Mouse (Mus musculus) forebrain, embryonic 11.5 days (tissue): ENCODE data around the gene Strc. TPM values are rescaled to one million over a fixed set of nuclear protein-coding genes. Genes with fewer than 3 reads are reported as not detected.
A peak's percentile ranks its signal among the peaks of the same experiment; 100 is the strongest.

Experiments
- ATAC-seq: fragments of 200-750 bp; cut with Nextera tagmentation; replicated peaks from 2 replicates; pipeline ENCODE4 v1.8.0; 2017; ENCODE audit warnings: moderate TSS enrichment; ENCODE audit not compliant: low FRiP score
- DNase-seq: peaks from one replicate; pipeline ENCODE4 v3.0.0-alpha.2; 2017; ENCODE audit warnings: low spot score
- H3K27ac ChIP-seq: fragments of 300-500 bp; sonication (generic); 2 replicates; pipeline ENCODE4 v1.5.1; 2014; ENCODE audit warnings: low read depth, low read length
- H3K27me3 ChIP-seq: fragments of 300-500 bp; sonication (generic); 2 replicates; pipeline ENCODE4 v1.6.1; 2014; ENCODE audit warnings: mild to moderate bottlenecking, low read length, mixed read lengths; ENCODE audit not compliant: control insufficient read depth, insufficient read depth
- H3K36me3 ChIP-seq: fragments of 300-500 bp; sonication (generic); 2 replicates; pipeline ENCODE4 v1.6.1; 2014; ENCODE audit warnings: mild to moderate bottlenecking, low read length, moderate library complexity, mixed read lengths; ENCODE audit not compliant: control insufficient read depth, insufficient read depth
- H3K4me1 ChIP-seq: fragments of 300-500 bp; sonication (generic); replicated peaks from 2 replicates; pipeline ENCODE4 v1.6.1; 2014; ENCODE audit warnings: low read length, mixed read lengths; ENCODE audit not compliant: control insufficient read depth, insufficient read depth
- H3K4me2 ChIP-seq: fragments of 300-500 bp; sonication (generic); 2 replicates; pipeline ENCODE4 v1.6.1; 2014; ENCODE audit warnings: low read depth, mild to moderate bottlenecking, low read length, moderate library complexity, mixed read lengths; ENCODE audit not compliant: severe bottlenecking
- H3K4me3 ChIP-seq: fragments of 300-500 bp; sonication (generic); 2 replicates; pipeline ENCODE4 v1.5.1; 2014; ENCODE audit warnings: low read depth, low read length
- H3K9ac ChIP-seq: fragments of 300-500 bp; sonication (generic); 2 replicates; pipeline ENCODE4 v1.6.1; 2014; ENCODE audit warnings: low read length
- H3K9me3 ChIP-seq: fragments of 300-500 bp; sonication (generic); 2 replicates; pipeline ENCODE4 v1.6.1; 2016; ENCODE audit warnings: low read length, mixed read lengths; ENCODE audit not compliant: control insufficient read depth
- WGBS: fragments of 180-500 bp; shearing (Covaris S2); extraction: QIAGEN DNeasy Blood & Tissue Kit; methylation state at CpG from one replicate; pipeline ENCODE4 v1.1.7; 2014; 5-methylcytosine and 5-hydroxymethylcytosine counted together
- polyA plus RNA-seq: library from polyadenylated mRNA; unstranded; fragments of >200 nt; fragmentation: Nextera tagmentation; extraction: Ambion mirVana; gene quantifications from 2 replicates; pipeline ENCODE4 v1.2.1, GENCODE M21; 2014

Gene Strc
- polyA plus RNA-seq, 1 experiment from 2014 or later, result not detected

- H3K4me1 ChIP-seq, result 0 out of 2 replicates have a peak, but pooled peaks cover 2% of the 10 kb centered on the region
- peak overlapping the region; percentile 92 for H3K27ac ChIP-seq
- peak overlapping the region; percentile 66 for H3K4me2 ChIP-seq
- peaks cover 3% of the 10 kb centered on the region; the same call in 1 of the 2 replicates for H3K36me3 ChIP-seq
- peak; percentile 52 for ATAC-seq
- under 1% methylated on average over 32 of the region's 32 CpGs for WGBS
- H3K9ac ChIP-seq, result peak overlapping the region; percentile 99
- no peaks in the 10 kb centered on the region for H3K27me3 ChIP-seq
- H3K4me3 ChIP-seq, result peak overlapping the region; percentile 93
- no peaks in the 10 kb centered on the region for H3K9me3 ChIP-seq
- no peak for DNase-seq
Observed at GRCm38 (mm10) chr2:121414139-121414685, 27.2 kb upstream of the Strc start.

GRCm38 (mm10) chr2:121413387-121414042, 26.5 kb upstream of the Strc start, which contains the start of the genes Pdia3 and Catsper2:
Gene Pdia3, plus strand, starts transcription at chr2:121413775.
Gene Catsper2, minus strand, starts transcription at chr2:121413792.
- Histone ChIP-seq H3K4me1 (0 out of 2 replicates have a peak, but pooled peaks cover 2% of the 10 kb centered on the region), H3K4me3 (peak within 1 kb of the TSS; percentile 93), H3K9ac (peak within 1 kb of the TSS; percentile 99), H3K4me2 (peak within 1 kb of the TSS; percentile 66), H3K27me3 (no peaks in the 10 kb centered on the region), H3K36me3 (no peaks in the 10 kb centered on the region; the same call in 1 of the 2 replicates), H3K9me3 (no peaks in the 10 kb centered on the region), H3K27ac (peak within 1 kb of the TSS; percentile 93)
- ATAC-seq (peak; percentile 99), DNase-seq (peak; percentile 99)
- under 1% methylated on average over 67 of the region's 68 CpGs for WGBS

GRCm38 (mm10) chr2:121412843-121413386, 25.9 kb upstream of the Strc start:
- Histone ChIP-seq H3K4me3 (peak overlapping the region; percentile 93), H3K36me3 (no peaks in the 10 kb centered on the region; the same call in 1 of the 2 replicates), H3K27me3 (no peaks in the 10 kb centered on the region), H3K4me2 (peak overlapping the region; percentile 62), H3K9ac (peak overlapping the region; percentile 99), H3K9me3 (no peaks in the 10 kb centered on the region), H3K27ac (peak overlapping the region; percentile 93), H3K4me1 (0 out of 2 replicates have a peak, but pooled peaks cover 2% of the 10 kb centered on the region)
- 9% methylated on average over 4 of the region's 4 CpGs for WGBS
- DNase-seq (no peak), ATAC-seq (peak; percentile 19)

- peak; percentile 72 for DNase-seq
- Histone ChIP-seq H3K4me1 (no peaks in the 10 kb centered on the region), H3K27me3 (no peaks in the 10 kb centered on the region), H3K27ac (no peak overlapping the region), H3K9ac (no peak overlapping the region), H3K9me3 (no peaks in the 10 kb centered on the region), H3K36me3 (no peaks in the 10 kb centered on the region), H3K4me3 (no peak overlapping the region), H3K4me2 (no peak overlapping the region)
- WGBS, result 32% methylated on average over 4 of the region's 4 CpGs
- ATAC-seq, result no peak
Observed at GRCm38 (mm10) chr2:121408160-121408559, 21.2 kb upstream of the Strc start.

- ATAC-seq (no peak), DNase-seq (no peak)
- no peaks in the 10 kb centered on the region for H3K27me3 ChIP-seq
- no peaks in the 10 kb centered on the region for H3K36me3 ChIP-seq
- no peaks in the 10 kb centered on the region for H3K9me3 ChIP-seq
- no peak overlapping the region for H3K27ac ChIP-seq
- H3K9ac ChIP-seq, result no peak overlapping the region
- no peaks in the 10 kb centered on the region for H3K4me1 ChIP-seq
- no peak overlapping the region for H3K4me3 ChIP-seq
- no peak overlapping the region for H3K4me2 ChIP-seq
Observed at GRCm38 (mm10) chr2:121403296-121403695, 16.3 kb upstream of the Strc start.

- 17% methylated on average over 8 of the region's 8 CpGs for WGBS
- Histone ChIP-seq H3K9ac (no peak overlapping the region), H3K4me1 (no peaks in the 10 kb centered on the region), H3K36me3 (no peaks in the 10 kb centered on the region), H3K27ac (no peak overlapping the region), H3K4me3 (no peak overlapping the region), H3K4me2 (no peak overlapping the region), H3K27me3 (no peaks in the 10 kb centered on the region), H3K9me3 (no peaks in the 10 kb centered on the region)
- ATAC-seq, result no peak
- DNase-seq, result peak; percentile 87
Observed at GRCm38 (mm10) chr2:121396624-121397023, 9.7 kb upstream of the Strc start.

GRCm38 (mm10) chr2:121374766-121375165, 12.2 kb downstream of the Strc start:
- no peak for DNase-seq
- 67% methylated on average over 2 of the region's 2 CpGs for WGBS

GRCm38 (mm10) chr2:121372266-121372665, 14.7 kb downstream of the Strc start:
- no peaks in the 10 kb centered on the region for H3K27me3 ChIP-seq
- H3K9me3 ChIP-seq, result no peaks in the 10 kb centered on the region
- DNase-seq, result no peak
- no peak overlapping the region for H3K4me2 ChIP-seq
- H3K4me1 ChIP-seq, result no peaks in the 10 kb centered on the region
- no peaks in the 10 kb centered on the region for H3K36me3 ChIP-seq
- no peak overlapping the region for H3K4me3 ChIP-seq
- no peak overlapping the region for H3K27ac ChIP-seq
- no peak for ATAC-seq
- WGBS, result 81% methylated on average over 3 of the region's 3 CpGs
- no peak overlapping the region for H3K9ac ChIP-seq

More at GRCm38 (mm10) chr2:121374766-121375165, 12.2 kb downstream of the Strc start:
- ATAC-seq, result no peak
- Histone ChIP-seq H3K4me3 (no peak overlapping the region), H3K36me3 (no peaks in the 10 kb centered on the region), H3K4me2 (no peak overlapping the region), H3K27me3 (no peaks in the 10 kb centered on the region), H3K4me1 (no peaks in the 10 kb centered on the region), H3K9me3 (no peaks in the 10 kb centered on the region), H3K27ac (no peak overlapping the region), H3K9ac (no peak overlapping the region)
